Mouse (Mus musculus) hindlimb bud, embryonic 11.5 days (tissue): ENCODE data around the gene Flrt1.

ENCODE experiments used
- DNase-seq: peaks from one replicate; pipeline ENCODE4 v3.0.0-alpha.2; 2012; ENCODE audit warnings: low read depth, low spot score; ENCODE audit errors: extremely low spot score

The Flrt1 gene

GRCm38 (mm10) chr19:7133436-7133835 lies 27.9 kb upstream of the Flrt1 start:
- no peak for DNase-seq

- DNase-seq: no peak
These were observed 24.8 kb upstream of the Flrt1 start for GRCm38 (mm10) chr19:7130317-7130716.

- DNase-seq: no peak
These were observed 23.3 kb upstream of the Flrt1 start for GRCm38 (mm10) chr19:7128551-7129475.

- DNase-seq: no peak
These were observed 21.4 kb upstream of the Flrt1 start for GRCm38 (mm10) chr19:7126933-7127332.

- DNase-seq: no peak
These were observed 20.7 kb upstream of the Flrt1 start for GRCm38 (mm10) chr19:7126209-7126608.

- DNase-seq: no peak
These were observed 20.1 kb upstream of the Flrt1 start for GRCm38 (mm10) chr19:7125526-7126156.

GRCm38 (mm10) chr19:7122698-7123306 lies 17.3 kb upstream of the Flrt1 start:
- no peak for DNase-seq

- no peak for DNase-seq
These were observed 16.7 kb upstream of the Flrt1 start for GRCm38 (mm10) chr19:7122277-7122676.

- no peak for DNase-seq
These were observed 15.7 kb upstream of the Flrt1 start for GRCm38 (mm10) chr19:7121252-7121651.

- no peak for DNase-seq
These were observed 12.3 kb upstream of the Flrt1 start for GRCm38 (mm10) chr19:7117653-7118307.

- DNase-seq: no peak
These were observed 11.6 kb upstream of the Flrt1 start for GRCm38 (mm10) chr19:7117141-7117540.

- DNase-seq: no peak
These were observed 10.7 kb upstream of the Flrt1 start for GRCm38 (mm10) chr19:7116038-7116731.

GRCm38 (mm10) chr19:7113574-7113973 lies 8.0 kb upstream of the Flrt1 start:
- no peak for DNase-seq

- no peak for DNase-seq
These were observed 7.1 kb upstream of the Flrt1 start for GRCm38 (mm10) chr19:7112628-7113027.

- no peak for DNase-seq
These were observed 6.2 kb upstream of the Flrt1 start for GRCm38 (mm10) chr19:7111710-7112109.

- DNase-seq: no peak
These were observed 5.8 kb upstream of the Flrt1 start for GRCm38 (mm10) chr19:7111309-7111708.

GRCm38 (mm10) chr19:7110875-7111274 lies 5.3 kb upstream of the Flrt1 start:
- no peak for DNase-seq

GRCm38 (mm10) chr19:7110097-7110496 lies 4.6 kb upstream of the Flrt1 start:
- DNase-seq: no peak

GRCm38 (mm10) chr19:7108114-7108905 lies 2.8 kb upstream of the Flrt1 start:
- no peak for DNase-seq

GRCm38 (mm10) chr19:7107174-7107573 lies 1.6 kb upstream of the Flrt1 start:
- no peak for DNase-seq
